Mouse (Mus musculus) CH12.LX (cell line): ENCODE results near the gene A630001G21Rik. TPM values are rescaled to one million over a fixed set of nuclear protein-coding genes. Genes with fewer than 3 reads are reported as not detected.

ENCODE experiments used
- DNase-seq: peaks from one replicate; pipeline ENCODE4 v3.0.0-alpha.2; 2013; ENCODE audit errors: extremely low read depth
- H3K27ac ChIP-seq: 2 replicates; pipeline ENCODE4 v1.5.1; 2012; ENCODE audit warnings: low read depth, mild to moderate bottlenecking, control low read depth, moderate library complexity; ENCODE audit not compliant: insufficient read depth
- H3K27me3 ChIP-seq: replicated peaks from 2 replicates; pipeline ENCODE3; 2012; ENCODE audit warnings: inconsistent platforms
- H3K36me3 ChIP-seq, 2 experiments: replicated peaks in 1 of 2; 2 replicates each; pipeline versions ENCODE3 to v1.6.1; 2012; ENCODE audit warnings: inconsistent platforms in 1 of 2, low read length in 1 of 2, mild to moderate bottlenecking in 1 of 2, mixed read lengths in 1 of 2, moderate library complexity in 1 of 2; ENCODE audit not compliant: control insufficient read depth in 1 of 2, insufficient read depth in 1 of 2
- H3K4me1 ChIP-seq, 2 experiments: 2 replicates each; pipeline ENCODE4 v1.6.1; 2012; ENCODE audit warnings: inconsistent platforms in 1 of 2, moderate library complexity in 1 of 2; ENCODE audit not compliant: insufficient read depth in 2 of 2, control insufficient read depth in 1 of 2
- H3K4me2 ChIP-seq: 2 replicates; pipeline ENCODE4 v1.6.1; 2012; ENCODE audit warnings: low read depth, mild to moderate bottlenecking, control low read depth; ENCODE audit not compliant: poor library complexity, insufficient read depth, severe bottlenecking
- H3K4me3 ChIP-seq, 3 experiments: fragments of 150-350 bp in 1 of 3; sonication (generic) in 1 of 3; replicated peaks in 1 of 3; 2 replicates each; pipeline versions ENCODE3 to v1.5.1; 2011 to 2012; ENCODE audit warnings: low read depth in 2 of 3, low read length in 2 of 3, mild to moderate bottlenecking in 2 of 3, moderate library complexity in 2 of 3, control low read depth in 1 of 3, improper control_type of control experiment in 1 of 3, inconsistent platforms in 1 of 3, mixed read lengths in 1 of 3; ENCODE audit not compliant: poor library complexity in 1 of 3
- H3K79me2 ChIP-seq: replicated peaks from 2 replicates; pipeline ENCODE4 v1.6.1; 2012; ENCODE audit warnings: mild to moderate bottlenecking, moderate library complexity; ENCODE audit not compliant: control insufficient read depth, poor library complexity, insufficient read depth, severe bottlenecking; ENCODE audit errors: extremely low read depth
- H3K9ac ChIP-seq: 2 replicates; pipeline ENCODE4 v1.6.1; 2012; ENCODE audit warnings: low read depth, mild to moderate bottlenecking, control low read depth, moderate library complexity; ENCODE audit not compliant: insufficient read depth
- H3K9me3 ChIP-seq: replicated peaks from 2 replicates; pipeline ENCODE3; 2012; ENCODE audit warnings: low read length, inconsistent platforms, mixed read lengths
- BHLHE40 ChIP-seq: IDR thresholded peaks from 2 replicates; pipeline ENCODE4 v1.6.1; 2011; ENCODE audit warnings: mild to moderate bottlenecking, low read depth, low read length, improper control_type of control experiment
- CHD2 ChIP-seq: IDR thresholded peaks from 2 replicates; pipeline ENCODE4 v1.6.1; 2011; ENCODE audit warnings: low read length, improper control_type of control experiment
- CTCF ChIP-seq, 2 experiments: IDR thresholded peaks in 1 of 2; conservative IDR thresholded peaks in 1 of 2; 2 replicates each; pipeline ENCODE4 v1.5.1; 2011 to 2012; ENCODE audit warnings: low read depth in 2 of 2, low read length in 2 of 2, improper control_type of control experiment in 1 of 2, inconsistent platforms in 1 of 2, mild to moderate bottlenecking in 1 of 2, moderate library complexity in 1 of 2
- ELF1 ChIP-seq: IDR thresholded peaks from 2 replicates; pipeline ENCODE4 v1.6.1; 2014; ENCODE audit warnings: low read depth, mild to moderate bottlenecking, inconsistent platforms, low read length, improper control_type of control experiment
- EP300 ChIP-seq: IDR thresholded peaks from 2 replicates; pipeline ENCODE4 v1.6.1; 2011; ENCODE audit warnings: low read length, improper control_type of control experiment
- GABPA ChIP-seq: IDR thresholded peaks from 2 replicates; pipeline ENCODE4 v1.6.1; 2012; ENCODE audit warnings: low read depth, low read length, improper control_type of control experiment, inconsistent platforms; ENCODE audit not compliant: insufficient replicate concordance
- HCFC1 ChIP-seq: IDR thresholded peaks from 2 replicates; pipeline ENCODE4 v1.6.1; 2012; ENCODE audit warnings: low read depth, mild to moderate bottlenecking, inconsistent platforms, low read length, improper control_type of control experiment
- IRF4 ChIP-seq: IDR thresholded peaks from 2 replicates; pipeline ENCODE4 v1.6.1; 2014; ENCODE audit warnings: low read depth, mild to moderate bottlenecking, inconsistent platforms, low read length, improper control_type of control experiment
- JUN ChIP-seq: IDR thresholded peaks from 2 replicates; pipeline ENCODE4 v1.6.1; 2011; ENCODE audit warnings: low read depth, mild to moderate bottlenecking, low read length, improper control_type of control experiment, moderate library complexity; ENCODE audit not compliant: insufficient read depth
- KAT2A ChIP-seq: IDR thresholded peaks from 2 replicates; pipeline ENCODE4 v1.6.1; 2012; ENCODE audit warnings: low read length, improper control_type of control experiment, inconsistent platforms; ENCODE audit not compliant: insufficient replicate concordance
- MAFK ChIP-seq: IDR thresholded peaks from 2 replicates; pipeline ENCODE4 v1.6.1; 2011; ENCODE audit warnings: low read length, improper control_type of control experiment; ENCODE audit not compliant: insufficient replicate concordance
- MAZ ChIP-seq: IDR thresholded peaks from 2 replicates; pipeline ENCODE4 v1.6.1; 2012; ENCODE audit warnings: low read depth, mild to moderate bottlenecking, inconsistent platforms, low read length, improper control_type of control experiment, moderate library complexity
- MEF2A ChIP-seq: IDR thresholded peaks from 2 replicates; pipeline ENCODE4 v1.6.1; 2014; ENCODE audit warnings: low read depth, mild to moderate bottlenecking, inconsistent platforms, low read length, improper control_type of control experiment, borderline replicate concordance
- NELFE ChIP-seq: IDR thresholded peaks from 2 replicates; pipeline ENCODE4 v1.6.1; 2011; ENCODE audit warnings: low read depth, low read length, improper control_type of control experiment
- NRF1 ChIP-seq: IDR thresholded peaks from 2 replicates; pipeline ENCODE4 v1.6.1; 2014; ENCODE audit warnings: low read depth, mild to moderate bottlenecking, inconsistent platforms, low read length, improper control_type of control experiment, moderate library complexity
- PAX5 ChIP-seq: IDR thresholded peaks from 2 replicates; pipeline ENCODE4 v1.6.1; 2012; ENCODE audit warnings: low read length, inconsistent platforms, mixed read lengths
- POLR2A ChIP-seq: IDR thresholded peaks from 2 replicates; pipeline ENCODE4 v1.6.1; 2011; ENCODE audit warnings: low read depth, mild to moderate bottlenecking, improper control_type of control experiment, low read length
- RAD21 ChIP-seq: IDR thresholded peaks from 2 replicates; pipeline ENCODE4 v1.6.1; 2011; ENCODE audit warnings: low read depth, mild to moderate bottlenecking, low read length, improper control_type of control experiment, moderate library complexity
- SIN3A ChIP-seq: IDR thresholded peaks from 2 replicates; pipeline ENCODE4 v1.6.1; 2012; ENCODE audit warnings: low read length, improper control_type of control experiment, inconsistent platforms
- SMC3 ChIP-seq: IDR thresholded peaks from 2 replicates; pipeline ENCODE4 v1.6.1; 2011; ENCODE audit warnings: low read depth, low read length, improper control_type of control experiment
- TCF12 ChIP-seq: IDR thresholded peaks from 2 replicates; pipeline ENCODE4 v1.6.1; 2014; ENCODE audit warnings: low read depth, mild to moderate bottlenecking, inconsistent platforms, low read length, improper control_type of control experiment
- UBTF ChIP-seq: IDR thresholded peaks from 2 replicates; pipeline ENCODE4 v1.6.1; 2012; ENCODE audit warnings: low read depth, mild to moderate bottlenecking, inconsistent platforms, low read length, improper control_type of control experiment, moderate library complexity
- ZKSCAN1 ChIP-seq: IDR thresholded peaks from 2 replicates; pipeline ENCODE4 v1.6.1; 2012; ENCODE audit warnings: low read depth, inconsistent platforms, low read length, improper control_type of control experiment, borderline replicate concordance
- ZNF384 ChIP-seq: IDR thresholded peaks from 2 replicates; pipeline ENCODE4 v1.6.1; 2012; ENCODE audit warnings: low read depth, low read length, improper control_type of control experiment, inconsistent platforms
- dilution Hi-C: fragments of 300-500 bp; cut with MboI; formaldehyde crosslinking; loops from 2 replicates; pipeline ENCODE4 v1.14.3; 2020; ENCODE audit warnings: low sequenced_read_pairs; ENCODE audit not compliant: extremely low pct_unique_long_range_greater_than_20kb, extremely low pct_ligation_motif_present
- in situ Hi-C: fragments of 300-500 bp; cut with MboI; formaldehyde crosslinking; loops from 3 replicates; pipeline ENCODE4 v1.14.3; 2019; ENCODE audit warnings: low sequenced_read_pairs, low pct_ligation_motif_present, low pct_unique_long_range_greater_than_20kb, mixed read lengths
- polyA plus RNA-seq: library from polyadenylated mRNA; unstranded; fragments of >175 nt; gene quantifications from 2 replicates; pipeline ENCODE4 v1.2.1, GENCODE M21; 2012; ENCODE audit warnings: low read depth; ENCODE audit not compliant: insufficient read length
- total RNA-seq, 2 experiments: library from RNA; depleted of rRNA; stranded (reverse); fragments of 300-350 nt in 1 of 2; fragments of >200 nt in 1 of 2; gene quantifications; 2 replicates each; pipeline ENCODE4 v1.2.3; 2012 to 2014

A630001G21Rik gene
- total and polyA plus RNA-seq, 3 experiments, result 55.8 to 151 (median 139) TPM

GRCm38 (mm10) chr1:85794106-85794771 lies 15.8 kb upstream of the A630001G21Rik start:
- H3K4me1 ChIP-seq, result peaks cover 14 to 55% of the 10 kb centered on the region in 2 experiments
- no peaks in the 10 kb centered on the region for H3K9me3 ChIP-seq
- H3K36me3 ChIP-seq, result peaks cover 4 to 25% of the 10 kb centered on the region in 2 experiments
- peak overlapping the region; percentile 82 to 95 (median 93) for H3K4me3 ChIP-seq
- peak overlapping the region; percentile 88 for H3K9ac ChIP-seq
- peak overlapping the region; percentile 69 for H3K27ac ChIP-seq
- TF ChIP-seq UBTF (peak; percentile 16; the same call in 1 of the 2 replicates), SIN3A (0 out of 2 replicates have a peak, but pooled peaks have one; percentile 20), TCF12 (0 out of 2 replicates have a peak, but pooled peaks have one; percentile 11), HCFC1 (no peak; the same call in none of the 2 replicates), CHD2 (no peak), POLR2A (peak; percentile 30; the same call in 1 of the 2 replicates), MAZ (no peak), ZKSCAN1 (no peak), MAFK (no peak)
- TF ChIP-seq, all 38 proteins: peak for 4
- dilution Hi-C loops (no loop called here), in situ Hi-C loops (loop anchor here (5.0 kb wide), 1 partner anchor 42 kb away; no protein-coding TSS in a partner anchor)
- H3K79me2 ChIP-seq, result peaks cover 56% of the 10 kb centered on the region
- H3K27me3 ChIP-seq, result no peaks in the 10 kb centered on the region
- H3K4me2 ChIP-seq, result peak overlapping the region; percentile 19; the same call in 1 of the 2 replicates
- DNase-seq, result peak; percentile 56

- peaks cover 48% of the 10 kb centered on the region for H3K79me2 ChIP-seq
- peaks cover 4 to 21% of the 10 kb centered on the region in 2 experiments for H3K36me3 ChIP-seq
- peaks cover 14 to 47% of the 10 kb centered on the region in 2 experiments for H3K4me1 ChIP-seq
- dilution Hi-C loops (no loop called here), in situ Hi-C loops (loop anchor here (5.0 kb wide), 1 partner anchor 41 kb away; no protein-coding TSS in a partner anchor)
- no peaks in the 10 kb centered on the region for H3K9me3 ChIP-seq
- H3K4me2 ChIP-seq, result peak within 1 kb of the TSS; percentile 33; the same call in 1 of the 2 replicates
- TF ChIP-seq MAFK (no peak), CTCF (conservative IDR thresholded peaks at IDR 0.05 in 1 of 2, IDR thresholded peaks at IDR 0.05 in 1 of 2; ENCODE audit: low read depth in 2 of 2, low read length in 2 of 2) (peak in 1 of 2 experiments; percentile 80; a peak in 2 of 4 replicates), SIN3A (peak; percentile 52; the same call in 1 of the 2 replicates), PAX5 (no peak), EP300 (no peak), MAZ (no peak), MEF2A (no peak), HCFC1 (peak; percentile 76), TCF12 (peak; percentile 90), NRF1 (peak; percentile 86), ZNF384 (no peak), BHLHE40 (no peak), NELFE (peak; percentile 71), SMC3 (peak; percentile 65), GABPA (peak; percentile 73), UBTF (peak; percentile 92; the same call in 1 of the 2 replicates), POLR2A (peak; percentile 88), IRF4 (peak; percentile 22; the same call in 1 of the 2 replicates), ELF1 (0 out of 2 replicates have a peak, but pooled peaks have one; percentile 37), JUN (no peak), KAT2A (peak; percentile 58; the same call in 1 of the 2 replicates), RAD21 (peak; percentile 18)
- peak within 1 kb of the TSS; percentile 88 for H3K9ac ChIP-seq
- peak within 1 kb of the TSS; percentile 77 for H3K27ac ChIP-seq
- peak within 1 kb of the TSS; percentile 82 to 95 (median 93) for H3K4me3 ChIP-seq
- no peaks in the 10 kb centered on the region for H3K27me3 ChIP-seq
- DNase-seq, result peak; percentile 77
Observed at GRCm38 (mm10) chr1:85793208-85794105, 15.0 kb upstream of the A630001G21Rik start, which contains the start of gene Cab39. Gene Cab39, plus strand, starts transcription at chr1:85793441.
